Mouse (Mus musculus) myocyte (in vitro differentiated cells): ENCODE results near the gene Lhfpl4. TPM values are rescaled to one million over a fixed set of nuclear protein-coding genes. Genes with fewer than 3 reads are reported as not detected.

Experiments
- polyA plus RNA-seq: library from polyadenylated mRNA; unstranded; fragments of >200 nt; fragmentation: generic; extraction: Trizol; gene quantifications from one replicate; pipeline ENCODE4 v1.2.1, GENCODE M21; 2012; ENCODE audit warnings: missing spikeins

The Lhfpl4 gene
- polyA plus RNA-seq, 1 experiment, result 0.11 TPM

Other genes starting within 250 kb of the Lhfpl4 start
- 6.9 TPM for gene Srgap3, start 248.1 kb downstream of the Lhfpl4 start, polyA plus RNA-seq
- gene Thumpd3, start 149.2 kb downstream of the Lhfpl4 start, polyA plus RNA-seq, result 22.9 TPM
- gene Setd5, start 118.0 kb downstream of the Lhfpl4 start, polyA plus RNA-seq, result 21.8 TPM
- 16.8 TPM for gene Mtmr14, start 42.5 kb upstream of the Lhfpl4 start, polyA plus RNA-seq
- gene Cpne9, start 86.9 kb upstream of the Lhfpl4 start, polyA plus RNA-seq, result 0.08 TPM
- gene Brpf1, start 111.8 kb upstream of the Lhfpl4 start, polyA plus RNA-seq, result 15.0 TPM
- gene Ogg1, start 131.6 kb upstream of the Lhfpl4 start, polyA plus RNA-seq, result 11.8 TPM
- 44.5 TPM for gene Camk1, start 148.6 kb upstream of the Lhfpl4 start, polyA plus RNA-seq
- gene Tada3, start 182.5 kb upstream of the Lhfpl4 start, polyA plus RNA-seq, result 32.1 TPM
- gene Arpc4, start 182.7 kb upstream of the Lhfpl4 start, polyA plus RNA-seq, result 207 TPM
- gene Ttll3, start 193.9 kb upstream of the Lhfpl4 start, polyA plus RNA-seq, result 1.9 TPM
- 11.7 TPM for gene Rpusd3, start 224.0 kb upstream of the Lhfpl4 start, polyA plus RNA-seq
- gene Cidec, start 240.4 kb upstream of the Lhfpl4 start, polyA plus RNA-seq, result not detected
- 92.7 TPM for gene Jagn1, start 247.2 kb upstream of the Lhfpl4 start, polyA plus RNA-seq